Mouse (Mus musculus) kidney, postnatal 4 days (tissue): ENCODE data around the gene T.
"Not testable (repeated sequence)": the region's sequence is repeated elsewhere in the genome, so short reads cannot be mapped to it uniquely, and the experiment has no call there.

Source experiments
- DNase-seq, 2 experiments: peaks; one replicate each; pipeline ENCODE4 v3.0.0; 2021; ENCODE audit warnings: mixed read lengths in 2 of 2

Gene T

GRCm38 (mm10) chr17:8433978-8434960, at the start of gene T:
Gene T (plus strand): TSS chr17:8434423.
- DNase-seq: peak in 1 of 2 experiments; percentile 14

- DNase-seq: no peak
Measured at GRCm38 (mm10) chr17:8385441-8385840, 48.8 kb upstream of the T start.

- peak; percentile 78 to 80 for DNase-seq
Measured at GRCm38 (mm10) chr17:8388463-8388862, 45.8 kb upstream of the T start.

- no peak for DNase-seq
Measured at GRCm38 (mm10) chr17:8388990-8389789, 45.0 kb upstream of the T start.

GRCm38 (mm10) chr17:8389790-8390095, 44.5 kb upstream of the T start:
- no peak for DNase-seq

GRCm38 (mm10) chr17:8390487-8390886, 43.7 kb upstream of the T start:
- no peak for DNase-seq

- DNase-seq: no peak
Measured at GRCm38 (mm10) chr17:8396371-8396770, 37.9 kb upstream of the T start.

- DNase-seq: no peak
Measured at GRCm38 (mm10) chr17:8397946-8398345, 36.3 kb upstream of the T start.

- not testable (repeated sequence) for DNase-seq
Measured at GRCm38 (mm10) chr17:8403932-8404331, 30.3 kb upstream of the T start.

- DNase-seq: no peak
Measured at GRCm38 (mm10) chr17:8406285-8406684, 27.9 kb upstream of the T start.

GRCm38 (mm10) chr17:8408002-8408401, 26.2 kb upstream of the T start:
- DNase-seq: not testable (repeated sequence)

- DNase-seq: peak; percentile 43 to 62
Measured at GRCm38 (mm10) chr17:8408589-8409295, 25.5 kb upstream of the T start.

- no peak for DNase-seq
Measured at GRCm38 (mm10) chr17:8410330-8410729, 23.9 kb upstream of the T start.

- peak; percentile 19 to 45 for DNase-seq
Measured at GRCm38 (mm10) chr17:8413656-8414055, 20.6 kb upstream of the T start.

GRCm38 (mm10) chr17:8415533-8415932, 18.7 kb upstream of the T start:
- DNase-seq: peak; percentile 54 to 64

- DNase-seq: no peak
Measured at GRCm38 (mm10) chr17:8416865-8417264, 17.4 kb upstream of the T start.

GRCm38 (mm10) chr17:8420739-8421138, 13.5 kb upstream of the T start:
- no peak for DNase-seq

GRCm38 (mm10) chr17:8421517-8421916, 12.7 kb upstream of the T start:
- DNase-seq: no peak

- peak; percentile 66 to 67 for DNase-seq
Measured at GRCm38 (mm10) chr17:8423283-8423682, 10.9 kb upstream of the T start.

- no peak for DNase-seq
Measured at GRCm38 (mm10) chr17:8429436-8429835, 4.8 kb upstream of the T start.

- no peak for DNase-seq
Measured at GRCm38 (mm10) chr17:8429896-8430295, 4.3 kb upstream of the T start.

GRCm38 (mm10) chr17:8432179-8432800, 1.9 kb upstream of the T start:
- peak in 1 of 2 experiments; percentile 12 for DNase-seq
